ENCODE assay signal across 32 mouse cellular contexts in genomic region chr7:43462851-43463250, GRCm38 (mm10). TPM values are rescaled to one million over a fixed set of nuclear protein-coding genes. Genes with fewer than 3 reads are reported as not detected.
DNase-seq lines count a peak whose midpoint lies in the region; ATAC-seq and TF ChIP-seq lines count a peak whose summit lies in the region.
"Had no signal": no experiment of that assay in that cellular context is flagged by ENCODE, and none has a peak within 500 bp of the region (broad histone marks: within the 10 kb centered on the region; RNA-seq: fewer than 3 reads in every experiment).

Vsig10l (plus strand) TSS chr7:43463151.

- H3K4me2 ChIP-seq in embryonic facial prominence, embryonic 15.5 days (replicated peaks): no peak within 1 kb of the TSS
- H3K4me2 ChIP-seq in hindbrain, postnatal 0 days (ENCODE audit: low read depth, low read length): no peak within 1 kb of the TSS
- no peak within 1 kb of the TSS for H3K4me2 ChIP-seq in midbrain, embryonic 15.5 days
- no peak within 1 kb of the TSS for H3K4me2 ChIP-seq in midbrain, embryonic 14.5 days (ENCODE audit: low read length)
- H3K4me2 ChIP-seq: midbrain, embryonic 12.5 days had no signal

- DNase-seq in embryonic facial prominence, embryonic 10.5 days (ENCODE audit: low spot score): no peak
- DNase-seq in hindbrain, postnatal 0 days (ENCODE audit: low spot score): no peak
- no peak for DNase-seq in hindbrain, embryonic 10.5 days (ENCODE audit: low spot score)
- DNase-seq in midbrain, embryonic 14.5 days: no peak
- DNase-seq: adrenal gland, adult 2 months; cerebellum, adult 2 months; cerebellum, postnatal 25 days; heart, adult 2 months; heart, postnatal 10 days; kidney, adult 2 months; kidney, postnatal 36 days; liver, postnatal 0 days; lung, postnatal 10 days; spleen, adult 18-20 months had no signal

- H3K36me3 ChIP-seq in embryonic facial prominence, embryonic 15.5 days: no peaks in the 10 kb centered on the region
- H3K36me3 ChIP-seq in embryonic facial prominence, embryonic 10.5 days (replicated peaks): peaks cover 2% of the 10 kb centered on the region; the same call in 1 of the 2 replicates
- no peaks in the 10 kb centered on the region for H3K36me3 ChIP-seq in hindbrain, postnatal 0 days (ENCODE audit: insufficient read depth, low read length)
- peaks cover under 1% of the 10 kb centered on the region; the same call in 1 of the 2 replicates for H3K36me3 ChIP-seq in hindbrain, embryonic 10.5 days
- no peaks in the 10 kb centered on the region for H3K36me3 ChIP-seq in midbrain, embryonic 15.5 days (replicated peaks)
- H3K36me3 ChIP-seq in midbrain, embryonic 14.5 days (ENCODE audit: control insufficient read depth, insufficient read depth, low read length): no peaks in the 10 kb centered on the region
- H3K36me3 ChIP-seq: intestine, embryonic 15.5 days had no signal

- H3K4me3 ChIP-seq in embryonic facial prominence, embryonic 15.5 days (replicated peaks): no peak within 1 kb of the TSS; the same call in 1 of the 2 replicates
- no peak within 1 kb of the TSS for H3K4me3 ChIP-seq in embryonic facial prominence, embryonic 10.5 days
- no peak within 1 kb of the TSS for H3K4me3 ChIP-seq in hindbrain, postnatal 0 days (ENCODE audit: low read length)
- no peak within 1 kb of the TSS for H3K4me3 ChIP-seq in hindbrain, embryonic 10.5 days
- H3K4me3 ChIP-seq in midbrain, embryonic 15.5 days: no peak within 1 kb of the TSS
- no peak within 1 kb of the TSS for H3K4me3 ChIP-seq in midbrain, embryonic 14.5 days (replicated peaks; ENCODE audit: low read depth, low read length)
- H3K4me3 ChIP-seq: forebrain, embryonic 10.5 days; heart, adult 2 months; heart, embryonic 13.5 days; intestine, embryonic 15.5 days; layer of hippocampus, adult 2 months; left cerebral cortex, adult 2 months; liver, embryonic 12.5 days; midbrain, embryonic 12.5 days; myocyte; neural tube, embryonic 13.5 days had no signal

- TF ChIP-seq CTCF in hindbrain, postnatal 0 days (IDR thresholded peaks at IDR 0.05; ENCODE audit: low read depth): no peak

- no peak for ATAC-seq in embryonic facial prominence, embryonic 15.5 days (ENCODE audit: insufficient number of reproducible peaks, low FRiP score, low TSS enrichment, low read depth)
- ATAC-seq in hindbrain, postnatal 0 days: no peak
- ATAC-seq in midbrain, embryonic 15.5 days (replicated peaks): no peak
- no peak for ATAC-seq in midbrain, embryonic 14.5 days (ENCODE audit: low FRiP score, low TSS enrichment)
- no peak for ATAC-seq in neutrophil, adult 5-6 weeks (ENCODE audit: extremely low read depth, insufficient number of reproducible peaks, low FRiP score, poor library complexity, severe bottlenecking)
- no peak for ATAC-seq in erythroid progenitor cell, adult 5-6 weeks (replicated peaks; ENCODE audit: low FRiP score, poor library complexity, severe bottlenecking)
- ATAC-seq: activated CD4-positive, CD25-positive, alpha-beta regulatory T cell, adult 4 months; forebrain, embryonic 16.5 days; intestine, embryonic 15.5 days; liver, embryonic 12.5 days; liver, postnatal 0 days had no signal

- 0 out of 2 replicates have a peak, but pooled peaks cover 9% of the 10 kb centered on the region for H3K27me3 ChIP-seq in embryonic facial prominence, embryonic 15.5 days
- H3K27me3 ChIP-seq in embryonic facial prominence, embryonic 10.5 days (replicated peaks; ENCODE audit: low read depth, poor library complexity, severe bottlenecking): peaks cover 54% of the 10 kb centered on the region
- no peaks in the 10 kb centered on the region for H3K27me3 ChIP-seq in hindbrain, postnatal 0 days (ENCODE audit: insufficient read depth, low read length)
- peaks cover 44% of the 10 kb centered on the region for H3K27me3 ChIP-seq in hindbrain, embryonic 10.5 days (ENCODE audit: insufficient read depth, poor library complexity, severe bottlenecking)
- peaks cover 5% of the 10 kb centered on the region for H3K27me3 ChIP-seq in midbrain, embryonic 15.5 days (replicated peaks)
- no peaks in the 10 kb centered on the region for H3K27me3 ChIP-seq in midbrain, embryonic 14.5 days (ENCODE audit: control insufficient read depth, insufficient read depth, low read length)
- H3K27me3 ChIP-seq: CH12.LX; intestine, embryonic 15.5 days had no signal

- 67% methylated on average over 4 of the region's 4 CpGs for WGBS in embryonic facial prominence, embryonic 15.5 days
- 72% methylated on average over 4 of the region's 4 CpGs for WGBS in embryonic facial prominence, embryonic 10.5 days
- 63% methylated on average over 4 of the region's 4 CpGs for WGBS in hindbrain, postnatal 0 days
- 62% methylated on average over 4 of the region's 4 CpGs for WGBS in hindbrain, embryonic 10.5 days
- 70% methylated on average over 4 of the region's 4 CpGs for WGBS in midbrain, embryonic 15.5 days
- 63% methylated on average over 4 of the region's 4 CpGs for WGBS in midbrain, embryonic 14.5 days

- H3K9ac ChIP-seq in embryonic facial prominence, embryonic 15.5 days: no peak within 1 kb of the TSS
- no peak within 1 kb of the TSS for H3K9ac ChIP-seq in hindbrain, postnatal 0 days (replicated peaks; ENCODE audit: low read length)
- H3K9ac ChIP-seq in midbrain, embryonic 15.5 days: no peak within 1 kb of the TSS
- no peak within 1 kb of the TSS for H3K9ac ChIP-seq in midbrain, embryonic 14.5 days (replicated peaks; ENCODE audit: low read length)
- H3K9ac ChIP-seq: intestine, embryonic 15.5 days; limb, embryonic 13.5 days; liver, embryonic 12.5 days; midbrain, embryonic 12.5 days; neural tube, embryonic 13.5 days had no signal

- H3K27ac ChIP-seq in embryonic facial prominence, embryonic 15.5 days (replicated peaks): no peak within 1 kb of the TSS
- no peak within 1 kb of the TSS for H3K27ac ChIP-seq in embryonic facial prominence, embryonic 10.5 days (replicated peaks)
- H3K27ac ChIP-seq in hindbrain, postnatal 0 days: no peak within 1 kb of the TSS
- H3K27ac ChIP-seq in hindbrain, embryonic 10.5 days: no peak within 1 kb of the TSS
- no peak within 1 kb of the TSS for H3K27ac ChIP-seq in midbrain, embryonic 15.5 days
- H3K27ac ChIP-seq in midbrain, embryonic 14.5 days (replicated peaks; ENCODE audit: low read depth, low read length): no peak within 1 kb of the TSS
- H3K27ac ChIP-seq: forebrain, embryonic 10.5 days; heart, adult 2 months; heart, embryonic 13.5 days; intestine, embryonic 15.5 days; layer of hippocampus, adult 2 months; left cerebral cortex, adult 2 months; limb, embryonic 13.5 days; liver, embryonic 12.5 days; macrophage; midbrain, embryonic 12.5 days; neural tube, embryonic 13.5 days had no signal

- no peaks in the 10 kb centered on the region for H3K9me3 ChIP-seq in embryonic facial prominence, embryonic 15.5 days (replicated peaks)
- 0 out of 2 replicates have a peak, but pooled peaks cover 2% of the 10 kb centered on the region for H3K9me3 ChIP-seq in embryonic facial prominence, embryonic 10.5 days
- H3K9me3 ChIP-seq in hindbrain, postnatal 0 days (ENCODE audit: low read length): no peaks in the 10 kb centered on the region
- H3K9me3 ChIP-seq in hindbrain, embryonic 10.5 days: no peaks in the 10 kb centered on the region
- H3K9me3 ChIP-seq in midbrain, embryonic 15.5 days: no peaks in the 10 kb centered on the region
- H3K9me3 ChIP-seq in midbrain, embryonic 14.5 days (ENCODE audit: control insufficient read depth, low read length): no peaks in the 10 kb centered on the region
- H3K9me3 ChIP-seq: forebrain, embryonic 10.5 days; heart, embryonic 13.5 days; intestine, embryonic 15.5 days; limb, embryonic 13.5 days; liver, embryonic 12.5 days; midbrain, embryonic 12.5 days; neural tube, embryonic 13.5 days had no signal

- H3K4me1 ChIP-seq in embryonic facial prominence, embryonic 15.5 days: peaks cover 14% of the 10 kb centered on the region
- peaks cover 18% of the 10 kb centered on the region for H3K4me1 ChIP-seq in embryonic facial prominence, embryonic 10.5 days
- 0 out of 2 replicates have a peak, but pooled peaks cover 4% of the 10 kb centered on the region for H3K4me1 ChIP-seq in hindbrain, postnatal 0 days (ENCODE audit: insufficient read depth, low read length)
- peaks cover 19% of the 10 kb centered on the region for H3K4me1 ChIP-seq in hindbrain, embryonic 10.5 days (replicated peaks)
- peaks cover 14% of the 10 kb centered on the region for H3K4me1 ChIP-seq in midbrain, embryonic 15.5 days
- peaks cover 10% of the 10 kb centered on the region; the same call in 1 of the 2 replicates for H3K4me1 ChIP-seq in midbrain, embryonic 14.5 days (ENCODE audit: control insufficient read depth, insufficient read depth, low read length)

RNA-seq across cellular contexts. Expression of gene Vsig10l, which starts in this region (rescaled TPM):
- 13.6 and 15.3 TPM in 2 replicates for polyA plus RNA-seq in embryonic facial prominence, embryonic 15.5 days (2015; fragmentation: Nextera tagmentation; extraction: Ambion mirVana)
- 1.2 and 2.3 TPM in 2 replicates for polyA plus RNA-seq in embryonic facial prominence, embryonic 10.5 days (2016; fragmentation: Nextera tagmentation; extraction: Ambion mirVana)
- total RNA-seq in hindbrain, postnatal 0 days (2014; rRNA removed): 15.8 and 20.1 TPM in 2 replicates
- polyA plus RNA-seq in hindbrain, postnatal 0 days (2015; fragmentation: Nextera tagmentation; extraction: Ambion mirVana): 23.1 and 25.8 TPM in 2 replicates
- 1.5 and 3.8 TPM in 2 replicates for polyA plus RNA-seq in hindbrain, embryonic 10.5 days (2016; fragmentation: Nextera tagmentation; extraction: Ambion mirVana)
- 15.6 and 16.0 TPM in 2 replicates for polyA plus RNA-seq in midbrain, embryonic 15.5 days (2015; fragmentation: Nextera tagmentation; extraction: Ambion mirVana)
- 8.0 and 12.5 TPM in 2 replicates for polyA plus RNA-seq in midbrain, embryonic 14.5 days (2014; fragmentation: Nextera tagmentation; extraction: Ambion mirVana)
- total RNA-seq in neutrophil, adult 5-6 weeks (2017): 11.4 and 17.1 TPM in 2 replicates
- total RNA-seq in erythroid progenitor cell, adult 5-6 weeks (2015; ENCODE audit: low replicate concordance): 1.7 TPM in 1 of 2 replicates, not detected in the other
- total RNA-seq in erythroid progenitor cell, adult 5-6 weeks (2017; ENCODE audit: low replicate concordance): 0.13 and 0.23 TPM in 2 replicates
